Mouse (Mus musculus) testis, adult 2 months (tissue): Measurements from ENCODE around the gene Rptor.

ENCODE experiments used
- CTCF ChIP-seq: fragments of 200-500 bp; IDR thresholded peaks from 2 replicates; pipeline ENCODE4 v1.5.1; 2012; ENCODE audit warnings: low read depth, mild to moderate bottlenecking, inconsistent platforms, low read length, moderate library complexity; ENCODE audit not compliant: control insufficient read depth, insufficient read depth, insufficient replicate concordance
- POLR2A ChIP-seq: fragments of 200-500 bp; IDR thresholded peaks from 2 replicates; pipeline ENCODE4 v1.6.1; 2012; ENCODE audit warnings: low read depth, mild to moderate bottlenecking, inconsistent platforms, low read length, moderate library complexity; ENCODE audit not compliant: control insufficient read depth

- no peak for TF ChIP-seq POLR2A
- TF ChIP-seq CTCF: no peak
These were observed 23.2 kb downstream of the Rptor start for GRCm38 (mm10) chr11:119625943-119626342.
